Comparison of ENCODE assay signal across 10 mouse cellular contexts in the genomic region with DNA sequence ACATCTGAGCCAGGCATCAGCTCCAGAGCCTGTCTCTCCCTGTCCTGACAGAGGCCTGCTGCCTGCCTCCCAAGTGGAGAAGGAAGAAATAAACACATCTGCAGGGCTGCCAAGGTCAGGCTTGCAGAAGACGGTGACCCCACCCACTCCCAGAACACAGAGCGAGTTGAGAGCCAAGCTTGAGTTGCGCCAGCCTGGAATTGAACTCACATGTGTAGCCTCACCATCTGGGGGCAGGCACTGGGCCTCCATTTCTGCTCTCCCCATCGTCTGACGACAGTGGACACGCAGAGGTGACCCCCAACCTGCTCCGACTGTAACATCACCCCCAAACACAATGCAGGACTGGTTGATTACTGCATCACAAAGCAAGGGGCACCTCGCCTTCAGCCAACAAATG. TPM values are rescaled to one million over a fixed set of nuclear protein-coding genes. Genes with fewer than 3 reads are reported as not detected.
DNase-seq lines count a peak whose midpoint lies in the region; ATAC-seq and TF ChIP-seq lines count a peak whose summit lies in the region.
"Had no signal": no experiment of that assay in that cellular context is flagged by ENCODE, and none has a peak within 500 bp of the region (broad histone marks: within the 10 kb centered on the region; RNA-seq: fewer than 3 reads in every experiment).

No protein-coding gene starts in this region.

- no peak for DNase-seq in midbrain, embryonic 10.5 days (ENCODE audit: low spot score)
- peak; percentile 81 for DNase-seq in gastrocnemius, adult 18-20 months (ENCODE audit: low spot score)
- DNase-seq in heart, postnatal 36 days = peak; percentile 59 to 70
- DNase-seq in cerebellum, adult 18-20 months = no peak
- DNase-seq in thymus, postnatal 36 days = no peak
- no peak for DNase-seq in cerebellum, adult 2 months
- DNase-seq: cerebellum, postnatal 25 days had no signal

- H3K4me1 ChIP-seq in midbrain, embryonic 10.5 days = peaks cover 76% of the 10 kb centered on the region
- H3K4me1 ChIP-seq in midbrain, embryonic 16.5 days (ENCODE audit: control insufficient read depth, insufficient read depth, low read length) = peaks cover 21% of the 10 kb centered on the region; the same call in 1 of the 2 replicates
- H3K4me1 ChIP-seq in stomach, embryonic 16.5 days (ENCODE audit: control insufficient read depth, insufficient read depth, low read length) = peaks cover 12% of the 10 kb centered on the region
- peaks cover 22% of the 10 kb centered on the region for H3K4me1 ChIP-seq in cerebellum, adult 2 months (ENCODE audit: control insufficient read depth, insufficient read depth, low read length)

- intact Hi-C loops in heart, postnatal 36 days (cut with DNase I) = no loop called here

- no peaks in the 10 kb centered on the region for H3K27me3 ChIP-seq in midbrain, embryonic 10.5 days (ENCODE audit: low read depth, poor library complexity, severe bottlenecking)
- no peaks in the 10 kb centered on the region for H3K27me3 ChIP-seq in midbrain, embryonic 16.5 days (ENCODE audit: control insufficient read depth, insufficient read depth, low read depth, low read length)
- no peaks in the 10 kb centered on the region for H3K27me3 ChIP-seq in stomach, embryonic 16.5 days (ENCODE audit: control insufficient read depth, insufficient read depth, low read length)
- H3K27me3 ChIP-seq in cerebellum, adult 2 months (ENCODE audit: control insufficient read depth, insufficient read depth, low read length) = no peaks in the 10 kb centered on the region

- 80% methylated on average over 8 of the region's 8 CpGs for WGBS in midbrain, embryonic 10.5 days
- 80% methylated on average over 8 of the region's 8 CpGs for whole genome bisulfite sequencing in midbrain, embryonic 16.5 days
- 61% methylated on average over 8 of the region's 8 CpGs for WGBS in stomach, embryonic 16.5 days
- 57% methylated on average over 8 of the region's 8 CpGs for WGBS in cerebellum, adult 2 months

- H3K36me3 ChIP-seq in midbrain, embryonic 10.5 days = peaks cover 56% of the 10 kb centered on the region
- no peaks in the 10 kb centered on the region for H3K36me3 ChIP-seq in midbrain, embryonic 16.5 days (ENCODE audit: control insufficient read depth, insufficient read depth, low read length)
- no peaks in the 10 kb centered on the region; the same call in 1 of the 2 replicates for H3K36me3 ChIP-seq in stomach, embryonic 16.5 days (ENCODE audit: control insufficient read depth, insufficient read depth, low read length)

- H3K9ac ChIP-seq in midbrain, embryonic 16.5 days (ENCODE audit: low read depth, low read length) = no peak overlapping the region
- H3K9ac ChIP-seq in stomach, embryonic 16.5 days (ENCODE audit: low read length) = peak overlapping the region; percentile 50; the same call in 1 of the 2 replicates

- H3K4me3 ChIP-seq in midbrain, embryonic 10.5 days = no peak overlapping the region
- H3K4me3 ChIP-seq in midbrain, embryonic 16.5 days (ENCODE audit: low read depth, low read length) = no peak overlapping the region
- no peak overlapping the region for H3K4me3 ChIP-seq in stomach, embryonic 16.5 days (replicated peaks; ENCODE audit: low read length)
- no peak overlapping the region for H3K4me3 ChIP-seq in cerebellum, adult 2 months (replicated peaks; ENCODE audit: insufficient read depth, low read depth, low read length)

- no peak overlapping the region for H3K4me2 ChIP-seq in midbrain, embryonic 16.5 days (ENCODE audit: low read length)
- no peak overlapping the region for H3K4me2 ChIP-seq in stomach, embryonic 16.5 days (ENCODE audit: low read depth, low read length)
- H3K4me2 ChIP-seq: liver, embryonic 11.5 days had no signal

- TF ChIP-seq POLR2A in cerebellum, adult 2 months (IDR thresholded peaks at IDR 0.05; ENCODE audit: borderline replicate concordance, insufficient read depth, low read length) = no peak

- no peaks in the 10 kb centered on the region for H3K9me3 ChIP-seq in midbrain, embryonic 10.5 days (replicated peaks)
- no peaks in the 10 kb centered on the region for H3K9me3 ChIP-seq in midbrain, embryonic 16.5 days (replicated peaks; ENCODE audit: control insufficient read depth, low read length, poor library complexity, severe bottlenecking)
- H3K9me3 ChIP-seq in stomach, embryonic 16.5 days (replicated peaks; ENCODE audit: control insufficient read depth, low read length) = no peaks in the 10 kb centered on the region

- no peak for ATAC-seq in midbrain, embryonic 16.5 days
- no peak for ATAC-seq in stomach, embryonic 16.5 days (ENCODE audit: insufficient read depth, low FRiP score)

- no peak for TF ChIP-seq CTCF in cerebellum, adult 2 months (IDR thresholded peaks at IDR 0.05; ENCODE audit: borderline replicate concordance, insufficient read depth, low read depth, low read length)

- peak overlapping the region; percentile 29; the same call in 1 of the 2 replicates for H3K27ac ChIP-seq in midbrain, embryonic 10.5 days (replicated peaks)
- H3K27ac ChIP-seq in midbrain, embryonic 16.5 days (ENCODE audit: low read length) = no peak overlapping the region
- no peak overlapping the region for H3K27ac ChIP-seq in stomach, embryonic 16.5 days (ENCODE audit: low read length)
- H3K27ac ChIP-seq in cerebellum, adult 2 months (ENCODE audit: insufficient read depth, low read length) = no peak overlapping the region

RNA-seq across cellular contexts. Expression of gene Tspan18, which starts 12.4 kb away (rescaled TPM):
- 45.0 and 48.4 TPM in 2 replicates for polyA plus RNA-seq in midbrain, embryonic 10.5 days (2016; fragmentation: Nextera tagmentation; extraction: Ambion mirVana)
- 20.1 and 21.2 TPM in 2 replicates for polyA plus RNA-seq in midbrain, embryonic 16.5 days (2015; fragmentation: Nextera tagmentation; extraction: Ambion mirVana)
- total RNA-seq in gastrocnemius, adult 18-20 months (2021) = 1 to 10 TPM; 1.1 to 1.6 TPM
- 10 to 100 TPM; 12.4 to 16.2 TPM for total RNA-seq in heart, postnatal 36 days (2021)
- 15.3 and 17.0 TPM in 2 replicates for polyA plus RNA-seq in stomach, embryonic 16.5 days (2015; fragmentation: Nextera tagmentation; extraction: Ambion mirVana)
- 11.3 and 13.1 TPM in 2 replicates for polyA plus RNA-seq in cerebellum, adult 2 months (2012; rRNA removed)

Comparison
In these comparisons a context has a peak if more than half of its experiments do, and no peak if none do; other contexts are left out.
1. DNase-seq: peak in gastrocnemius, adult 18-20 months (single experiment) and heart, postnatal 36 days (2 of 2); none in midbrain, embryonic 10.5 days (single experiment), cerebellum, adult 18-20 months (0 of 2), thymus, postnatal 36 days (0 of 2) and cerebellum, adult 2 months (0 of 2).